Comparison of ENCODE assay signal across 8 mouse cellular contexts in the genomic region with DNA sequence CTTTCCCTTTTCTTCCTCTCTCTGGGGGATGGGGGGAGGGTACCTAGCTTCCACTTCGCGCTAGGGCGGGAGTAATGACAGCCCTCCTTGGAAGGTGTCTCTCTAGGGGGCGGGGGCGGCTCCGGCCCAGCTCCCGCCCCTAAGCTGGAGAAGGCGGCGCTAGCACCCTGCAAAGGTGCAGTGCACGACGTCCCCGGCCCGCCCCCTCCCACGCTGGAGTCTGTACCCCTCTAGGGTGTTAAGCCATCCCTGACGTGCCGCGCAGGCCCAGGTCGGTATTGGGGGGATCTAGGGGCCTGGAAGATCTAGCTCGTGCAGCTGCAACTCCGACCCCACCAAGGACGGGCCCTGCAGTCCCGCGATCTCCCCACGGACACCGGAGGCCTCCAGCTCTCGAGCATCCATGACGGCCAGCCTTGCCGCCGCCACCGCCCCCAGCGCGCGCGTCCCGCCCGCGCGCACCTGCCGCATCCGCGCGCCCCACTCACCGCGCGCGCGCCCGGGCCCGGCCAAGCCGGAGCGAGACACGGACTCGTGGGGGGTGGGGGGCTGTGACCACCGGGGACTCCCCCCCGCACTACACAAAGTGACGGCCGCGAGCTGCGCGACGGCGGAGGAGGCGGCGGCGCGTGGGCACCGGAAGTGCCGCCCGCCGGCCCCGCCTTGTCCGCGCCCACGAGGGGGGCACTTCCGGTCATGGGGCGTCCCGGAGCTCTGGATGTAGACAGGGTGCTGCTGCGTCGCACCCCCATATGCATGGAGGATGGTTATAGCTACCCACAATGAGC. TPM values are rescaled to one million over a fixed set of nuclear protein-coding genes. Genes with fewer than 3 reads are reported as not detected.
DNase-seq lines count a peak whose midpoint lies in the region; ATAC-seq and TF ChIP-seq lines count a peak whose summit lies in the region.

TSS of gene Zfp316 (minus strand) at position 660 of the 788 bp plus-strand sequence.

- H3K27me3 ChIP-seq in forebrain, embryonic 13.5 days: no peaks in the 10 kb centered on the region
- no peaks in the 10 kb centered on the region for H3K27me3 ChIP-seq in heart, embryonic 16.5 days (ENCODE audit: control insufficient read depth, insufficient read depth, low read length)
- peaks cover 18% of the 10 kb centered on the region for H3K27me3 ChIP-seq in liver, embryonic 15.5 days
- no peaks in the 10 kb centered on the region for H3K27me3 ChIP-seq in neural tube, embryonic 12.5 days (replicated peaks)
- H3K27me3 ChIP-seq in stomach, postnatal 0 days (ENCODE audit: control insufficient read depth, insufficient read depth, low read length): no peaks in the 10 kb centered on the region

- peak within 1 kb of the TSS; percentile 96 for H3K9ac ChIP-seq in forebrain, embryonic 13.5 days
- peak within 1 kb of the TSS; percentile 90 for H3K9ac ChIP-seq in heart, embryonic 16.5 days (ENCODE audit: low read length)
- peak within 1 kb of the TSS; percentile 53 for H3K9ac ChIP-seq in liver, embryonic 15.5 days
- H3K9ac ChIP-seq in neural tube, embryonic 12.5 days: peak within 1 kb of the TSS; percentile 97
- peak within 1 kb of the TSS; percentile 83 for H3K9ac ChIP-seq in stomach, postnatal 0 days (ENCODE audit: low read length)

- H3K9me3 ChIP-seq in forebrain, embryonic 13.5 days (replicated peaks): no peaks in the 10 kb centered on the region
- no peaks in the 10 kb centered on the region for H3K9me3 ChIP-seq in heart, embryonic 16.5 days (replicated peaks; ENCODE audit: control insufficient read depth, low read length)
- no peaks in the 10 kb centered on the region for H3K9me3 ChIP-seq in liver, embryonic 15.5 days (replicated peaks)
- no peaks in the 10 kb centered on the region for H3K9me3 ChIP-seq in neural tube, embryonic 12.5 days
- no peaks in the 10 kb centered on the region for H3K9me3 ChIP-seq in stomach, postnatal 0 days (ENCODE audit: control insufficient read depth, low read length)

- H3K27ac ChIP-seq in forebrain, embryonic 13.5 days: peak within 1 kb of the TSS; percentile 74
- H3K27ac ChIP-seq in heart, embryonic 16.5 days (ENCODE audit: low read length): peak within 1 kb of the TSS; percentile 78
- H3K27ac ChIP-seq in liver, embryonic 15.5 days (replicated peaks): no peak within 1 kb of the TSS
- H3K27ac ChIP-seq in neural tube, embryonic 12.5 days: peak within 1 kb of the TSS; percentile 50; the same call in 1 of the 2 replicates
- H3K27ac ChIP-seq in stomach, postnatal 0 days (replicated peaks): peak within 1 kb of the TSS; percentile 77

- peaks cover 3% of the 10 kb centered on the region for H3K36me3 ChIP-seq in forebrain, embryonic 13.5 days (ENCODE audit: poor library complexity, severe bottlenecking)
- H3K36me3 ChIP-seq in heart, embryonic 16.5 days (ENCODE audit: control insufficient read depth, insufficient read depth): no peaks in the 10 kb centered on the region
- H3K36me3 ChIP-seq in liver, embryonic 15.5 days (replicated peaks): no peaks in the 10 kb centered on the region
- peaks cover 4% of the 10 kb centered on the region for H3K36me3 ChIP-seq in neural tube, embryonic 12.5 days
- no peaks in the 10 kb centered on the region for H3K36me3 ChIP-seq in stomach, postnatal 0 days (ENCODE audit: control insufficient read depth, insufficient read depth, low read length)

- peak; percentile 89 for ATAC-seq in forebrain, embryonic 13.5 days
- peak; percentile 79 for ATAC-seq in heart, embryonic 16.5 days (replicated peaks; ENCODE audit: extremely low read depth, insufficient read depth, low FRiP score)
- peak; percentile 65 for ATAC-seq in liver, embryonic 15.5 days (ENCODE audit: insufficient read depth)
- ATAC-seq in neural tube, embryonic 12.5 days (ENCODE audit: low FRiP score, low read depth): peak; percentile 84
- ATAC-seq in stomach, postnatal 0 days (ENCODE audit: low FRiP score, low TSS enrichment): peak; percentile 79

- peak within 1 kb of the TSS; percentile 85 for H3K4me3 ChIP-seq in forebrain, embryonic 13.5 days
- H3K4me3 ChIP-seq in heart, embryonic 16.5 days (ENCODE audit: low read length): peak within 1 kb of the TSS; percentile 94
- H3K4me3 ChIP-seq in liver, embryonic 15.5 days (replicated peaks): peak within 1 kb of the TSS; percentile 68
- peak within 1 kb of the TSS; percentile 95 for H3K4me3 ChIP-seq in neural tube, embryonic 12.5 days
- peak within 1 kb of the TSS; percentile 88 for H3K4me3 ChIP-seq in stomach, postnatal 0 days (ENCODE audit: low read depth, low read length)

- no peak for TF ChIP-seq EP300 in stomach, postnatal 0 days (optimal IDR thresholded peaks at IDR 0.05)

- peak within 1 kb of the TSS; percentile 94 for H3K4me2 ChIP-seq in forebrain, embryonic 13.5 days
- H3K4me2 ChIP-seq in heart, embryonic 16.5 days (ENCODE audit: low read depth, low read length): peak within 1 kb of the TSS; percentile 69
- H3K4me2 ChIP-seq in liver, embryonic 15.5 days: peak within 1 kb of the TSS; percentile 73
- H3K4me2 ChIP-seq in neural tube, embryonic 12.5 days (replicated peaks): peak within 1 kb of the TSS; percentile 95
- H3K4me2 ChIP-seq in stomach, postnatal 0 days (replicated peaks; ENCODE audit: low read depth): peak within 1 kb of the TSS; percentile 97

- TF ChIP-seq CTCF in stomach, postnatal 0 days (IDR thresholded peaks at IDR 0.05; ENCODE audit: low read depth): peak; percentile 2; the same call in 1 of the 2 replicates

- under 1% methylated on average over 47 of the region's 79 CpGs for WGBS in forebrain, embryonic 13.5 days
- under 1% methylated on average over 65 of the region's 79 CpGs for WGBS in heart, embryonic 16.5 days
- under 1% methylated on average over 78 of the region's 79 CpGs for WGBS in liver, embryonic 15.5 days (ENCODE audit: insufficient replicate concordance)
- under 1% methylated on average over 79 of the region's 79 CpGs for WGBS in neural tube, embryonic 12.5 days
- under 1% methylated on average over 51 of the region's 79 CpGs for WGBS in stomach, postnatal 0 days

- DNase-seq in CD4-positive, CD25-positive, alpha-beta regulatory T cell, adult 2 months (ENCODE audit: low read depth, low spot score): peak; percentile 61
- peak; percentile 58 for DNase-seq in brain, embryonic 18.5 days (ENCODE audit: low read depth, low spot score)
- peak; percentile 75 to 84 for DNase-seq in kidney, postnatal 25 days
- DNase-seq in stomach, postnatal 0 days (ENCODE audit: low spot score): peak; percentile 77

- H3K4me1 ChIP-seq in forebrain, embryonic 13.5 days: peaks cover 26% of the 10 kb centered on the region
- peaks cover 14% of the 10 kb centered on the region for H3K4me1 ChIP-seq in heart, embryonic 16.5 days (ENCODE audit: control insufficient read depth, insufficient read depth, low read length)
- peaks cover 7% of the 10 kb centered on the region for H3K4me1 ChIP-seq in liver, embryonic 15.5 days (replicated peaks)
- H3K4me1 ChIP-seq in neural tube, embryonic 12.5 days: peaks cover 29% of the 10 kb centered on the region
- no peaks in the 10 kb centered on the region for H3K4me1 ChIP-seq in stomach, postnatal 0 days (replicated peaks; ENCODE audit: control insufficient read depth, insufficient read depth)

RNA-seq across cellular contexts. Expression of gene Zfp316, which starts in this region (rescaled TPM):
- 5.8 and 6.1 TPM in 2 replicates for polyA plus RNA-seq in forebrain, embryonic 13.5 days (2015; fragmentation: Nextera tagmentation; extraction: Ambion mirVana)
- polyA plus RNA-seq in heart, embryonic 16.5 days (2015; fragmentation: Nextera tagmentation; extraction: Ambion mirVana): 1.5 and 1.9 TPM in 2 replicates
- 0.23 and 0.44 TPM in 2 replicates for polyA plus RNA-seq in liver, embryonic 15.5 days (2015; fragmentation: Nextera tagmentation; extraction: Ambion mirVana)
- polyA plus RNA-seq in neural tube, embryonic 12.5 days (2016; fragmentation: Nextera tagmentation; extraction: Ambion mirVana): 17.3 and 17.4 TPM in 2 replicates
- polyA plus RNA-seq in stomach, postnatal 0 days (2015; fragmentation: Nextera tagmentation; extraction: Ambion mirVana): 1.4 and 1.7 TPM in 2 replicates

Comparison
In these comparisons a context has a peak if more than half of its experiments do, and no peak if none do; other contexts are left out.
1. Peak in ATAC-seq, H3K4me3 ChIP-seq, H3K9ac ChIP-seq and H3K4me2 ChIP-seq in liver, embryonic 15.5 days; RNA of the gene not detected or under 1 TPM.